Mouse (Mus musculus) liver, embryonic 14.5 days (tissue): ENCODE results near the gene Cckbr. TPM values are rescaled to one million over a fixed set of nuclear protein-coding genes. Genes with fewer than 3 reads are reported as not detected.
"Not testable (repeated sequence)": the region's sequence is repeated elsewhere in the genome, so short reads cannot be mapped to it uniquely, and the experiment has no call there.

ENCODE experiments used
- ATAC-seq: fragments of 200-750 bp; cut with Nextera tagmentation; 2 replicates; pipeline ENCODE4 v1.8.0; 2017; ENCODE audit warnings: moderate number of reproducible peaks, mild to moderate bottlenecking, moderate library complexity; ENCODE audit not compliant: insufficient read depth
- DNase-seq, 3 experiments: peaks; one replicate each; pipeline ENCODE4 v3.0.0-alpha.2; 2012 to 2013; ENCODE audit warnings: low read depth in 3 of 3, low spot score in 3 of 3
- H3K27ac ChIP-seq: fragments of 300-500 bp; sonication (generic); 2 replicates; pipeline ENCODE4 v1.5.1; 2014; ENCODE audit warnings: moderate library complexity, mild to moderate bottlenecking, control low read depth, inconsistent platforms
- H3K27me3 ChIP-seq: fragments of 300-500 bp; sonication (generic); 2 replicates; pipeline ENCODE4 v1.6.1; 2014; ENCODE audit warnings: mild to moderate bottlenecking, low read length, moderate library complexity; ENCODE audit not compliant: control insufficient read depth, insufficient read depth
- H3K36me3 ChIP-seq: fragments of 300-500 bp; sonication (generic); replicated peaks from 2 replicates; pipeline ENCODE4 v1.6.1; 2014; ENCODE audit warnings: low read depth; ENCODE audit not compliant: control insufficient read depth, insufficient read depth
- H3K4me1 ChIP-seq, 2 experiments: fragments of 200-500 bp in 1 of 2; fragments of 300-500 bp in 1 of 2; sonication (generic) in 1 of 2; replicated peaks; 2 replicates each; pipeline ENCODE4 v1.6.1; 2012 to 2014; ENCODE audit warnings: antibody characterized with exemption in 1 of 2, inconsistent platforms in 1 of 2, low read length in 1 of 2; ENCODE audit not compliant: control insufficient read depth in 2 of 2, insufficient read depth in 2 of 2
- H3K4me2 ChIP-seq: fragments of 300-500 bp; sonication (generic); 2 replicates; pipeline ENCODE4 v1.6.1; 2014; ENCODE audit warnings: low read depth, mild to moderate bottlenecking, control low read depth, moderate library complexity
- H3K4me3 ChIP-seq, 2 experiments: fragments of 200-500 bp in 1 of 2; fragments of 300-500 bp in 1 of 2; sonication (generic) in 1 of 2; 2 replicates each; pipeline ENCODE4 v1.5.1; 2012 to 2014; ENCODE audit warnings: low read depth in 2 of 2, low read length in 2 of 2, mild to moderate bottlenecking in 2 of 2, control low read depth in 1 of 2, inconsistent platforms in 1 of 2, moderate library complexity in 1 of 2; ENCODE audit not compliant: insufficient read depth in 1 of 2
- H3K9ac ChIP-seq: fragments of 300-500 bp; sonication (generic); replicated peaks from 2 replicates; pipeline ENCODE4 v1.6.1; 2014; ENCODE audit warnings: mild to moderate bottlenecking, control low read depth, moderate library complexity
- H3K9me3 ChIP-seq: fragments of 300-500 bp; sonication (generic); 2 replicates; pipeline ENCODE4 v1.6.1; 2016; ENCODE audit warnings: low read length, mixed read lengths; ENCODE audit not compliant: control insufficient read depth
- CTCF ChIP-seq: IDR thresholded peaks from 2 replicates; pipeline ENCODE4 v1.5.1; 2016; ENCODE audit warnings: antibody characterized with exemption, low read depth, control low read depth
- EP300 ChIP-seq: IDR thresholded peaks from 2 replicates; pipeline ENCODE4 v1.6.1; 2016; ENCODE audit warnings: antibody characterized with exemption, low read depth
- WGBS: fragments of 180-500 bp; shearing (Covaris S2); extraction: QIAGEN DNeasy Blood & Tissue Kit; methylation state at CpG from one replicate; pipeline ENCODE4 v1.1.7; 2014; ENCODE audit not compliant: insufficient replicate concordance; 5-methylcytosine and 5-hydroxymethylcytosine counted together
- polyA plus RNA-seq, 2 experiments: library from polyadenylated mRNA; depleted of rRNA in 1 of 2; stranded (reverse) in 1 of 2; unstranded in 1 of 2; fragments of >200 nt; fragmentation: Nextera tagmentation in 1 of 2; extraction: Ambion mirVana in 1 of 2; gene quantifications; 2 replicates each; pipeline versions ENCODE4 v1.2.1 to v1.2.3; 2012 to 2014

The Cckbr gene
- polyA plus RNA-seq, 2 experiments: not detected

DNA sequence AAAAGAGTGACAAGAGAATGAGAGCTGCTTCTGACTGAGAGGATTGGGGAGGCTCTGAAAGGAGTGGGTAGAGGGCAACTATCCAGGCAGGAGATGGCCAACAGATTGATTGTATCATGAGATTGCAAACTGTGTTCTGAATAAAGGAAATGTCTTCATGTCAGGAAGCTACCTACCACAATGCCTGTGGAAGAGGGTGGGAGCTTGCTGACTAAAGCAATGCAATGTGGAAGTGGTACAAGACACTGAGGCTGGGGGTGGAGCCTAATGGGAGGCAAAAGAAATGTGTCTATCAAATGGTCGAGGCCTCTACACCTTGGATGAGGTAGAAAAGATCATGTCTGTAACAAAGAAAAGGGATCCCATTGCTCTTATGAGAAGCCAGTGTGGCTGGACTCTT lies 19.2 kb upstream of the Cckbr start:
- Histone ChIP-seq H3K4me1 (no peaks in the 10 kb centered on the region), H3K4me2 (no peak overlapping the region), H3K9me3 (no peaks in the 10 kb centered on the region), H3K4me3 (no peak overlapping the region), H3K9ac (no peak overlapping the region), H3K36me3 (no peaks in the 10 kb centered on the region), H3K27ac (no peak overlapping the region), H3K27me3 (no peaks in the 10 kb centered on the region)
- ATAC-seq (no peak), DNase-seq (no peak)
- TF ChIP-seq EP300 (no peak), CTCF (no peak)
- 47% methylated on average over 1 of the region's 1 CpGs for WGBS

DNA sequence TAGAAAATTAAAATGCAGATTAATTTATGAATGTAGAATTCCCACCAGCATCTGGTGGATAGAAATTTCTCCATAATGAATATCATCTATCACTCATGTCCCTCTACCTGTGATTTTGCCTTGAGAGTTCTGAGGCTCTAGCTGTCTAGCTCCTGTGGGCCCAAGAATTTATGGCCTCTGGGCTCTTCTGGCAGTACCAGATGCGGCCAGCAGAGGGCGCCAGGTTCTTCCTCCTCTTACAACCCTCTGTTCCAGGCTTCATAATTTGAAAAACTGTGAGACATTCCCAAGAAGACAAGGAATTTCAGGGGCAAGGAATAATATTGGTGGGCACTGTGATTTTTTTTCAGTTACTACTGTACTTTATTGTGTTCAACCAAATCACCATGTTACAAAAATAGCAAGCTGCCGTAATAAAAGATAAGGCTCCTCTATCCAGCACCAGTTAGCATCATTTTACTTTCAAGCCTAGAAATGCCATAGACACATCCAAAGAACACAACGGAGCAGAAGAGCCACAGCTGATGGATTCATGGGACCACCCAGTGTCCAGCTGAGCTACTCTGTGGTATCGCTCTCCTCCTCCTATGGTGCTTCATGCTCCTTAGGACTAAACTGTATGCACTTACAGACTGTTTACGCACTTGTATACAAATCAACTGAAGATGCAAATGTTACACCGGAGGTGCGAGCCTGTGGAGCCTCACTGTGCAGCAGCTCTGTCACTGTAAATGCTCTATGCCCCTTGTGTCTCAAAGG lies 13.5 kb upstream of the Cckbr start:
- WGBS: 46% methylated on average over 8 of the region's 8 CpGs
- H3K27me3 ChIP-seq, H3K27ac ChIP-seq, H3K9me3 ChIP-seq, H3K36me3 ChIP-seq, ATAC-seq, H3K4me3 ChIP-seq, H3K4me1 ChIP-seq, H3K9ac ChIP-seq, H3K4me2 ChIP-seq: not testable (repeated sequence)
- peak; percentile 92 for TF ChIP-seq CTCF
- peak; percentile 11 to 26 (median 26) for DNase-seq

DNA sequence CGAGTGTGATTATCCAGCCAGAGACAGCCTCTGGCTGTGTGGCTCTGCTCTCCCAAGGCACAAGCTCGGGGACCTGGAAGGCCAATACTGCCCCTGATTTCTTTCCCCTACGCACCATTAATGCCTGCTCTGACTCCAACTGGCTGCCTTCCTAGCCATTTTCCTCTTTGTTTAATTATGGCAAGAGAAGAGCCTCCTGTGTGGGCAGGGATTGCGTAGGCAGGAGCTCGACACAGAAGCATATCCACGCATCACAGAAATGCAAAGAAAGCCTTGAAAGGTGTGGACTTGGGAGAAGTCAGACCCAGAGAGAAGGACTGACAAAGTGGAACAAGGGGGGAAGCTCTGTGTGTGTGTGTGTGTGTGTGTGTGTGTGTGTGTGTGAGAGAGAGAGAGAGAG lies 11.1 kb upstream of the Cckbr start:
- Histone ChIP-seq H3K4me3 (no peak overlapping the region), H3K4me2 (no peak overlapping the region), H3K9me3 (no peaks in the 10 kb centered on the region), H3K36me3 (no peaks in the 10 kb centered on the region), H3K9ac (no peak overlapping the region), H3K27me3 (no peaks in the 10 kb centered on the region), H3K27ac (no peak overlapping the region), H3K4me1 (no peaks in the 10 kb centered on the region)
- TF ChIP-seq CTCF (no peak), EP300 (no peak)
- WGBS: 41% methylated on average over 6 of the region's 6 CpGs
- no peak for DNase-seq
- no peak for ATAC-seq

DNA sequence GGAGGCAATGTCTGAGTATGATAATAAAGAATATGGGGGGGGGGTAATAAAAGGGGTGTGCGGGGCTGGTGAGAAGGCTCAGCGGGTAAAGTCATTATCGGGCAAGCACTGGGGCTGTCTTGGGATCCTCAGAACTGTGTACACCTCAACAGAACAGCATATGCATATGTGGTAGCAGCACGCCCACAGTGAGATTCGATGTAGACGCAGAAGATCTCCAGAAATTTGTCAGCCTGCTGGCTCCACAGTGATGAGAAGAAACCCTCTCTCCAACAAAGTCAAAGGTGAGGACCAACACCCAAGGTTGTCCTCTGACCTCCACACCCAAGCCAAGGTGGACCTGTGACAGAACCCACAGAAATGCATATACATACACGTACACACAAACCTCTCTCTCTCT lies 9.0 kb upstream of the Cckbr start:
- Histone ChIP-seq H3K4me2 (no peak overlapping the region), H3K9ac (no peak overlapping the region), H3K36me3 (no peaks in the 10 kb centered on the region), H3K27me3 (no peaks in the 10 kb centered on the region), H3K27ac (no peak overlapping the region), H3K4me1 (no peaks in the 10 kb centered on the region), H3K9me3 (no peaks in the 10 kb centered on the region), H3K4me3 (no peak overlapping the region)
- ATAC-seq: no peak
- no peak for TF ChIP-seq EP300
- no peak for TF ChIP-seq CTCF
- DNase-seq: no peak
- 60% methylated on average over 7 of the region's 7 CpGs for WGBS

DNA sequence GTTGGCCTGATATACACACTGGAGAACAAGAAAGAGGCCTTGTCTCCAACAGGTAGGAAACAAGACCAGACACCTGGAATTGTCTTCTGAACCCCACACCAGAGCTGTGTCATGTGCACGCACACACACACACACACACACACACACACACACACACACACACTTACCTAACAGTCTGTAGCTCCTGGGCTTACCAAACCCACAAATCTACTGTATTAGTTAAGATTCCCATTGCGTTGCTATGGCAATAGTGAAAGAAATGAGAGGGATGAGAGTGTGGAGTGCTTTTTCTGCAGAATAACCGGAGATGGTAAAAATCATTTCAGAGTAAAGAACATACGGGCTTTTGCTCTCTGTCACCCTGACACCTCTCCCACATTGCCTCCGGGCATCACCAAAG lies 7.4 kb upstream of the Cckbr start:
- TF ChIP-seq EP300 (no peak), CTCF (no peak)
- ATAC-seq (no peak), DNase-seq (no peak)
- H3K4me2 ChIP-seq: no peak overlapping the region
- no peaks in the 10 kb centered on the region for H3K4me1 ChIP-seq
- WGBS: 67% methylated on average over 5 of the region's 5 CpGs
- H3K9ac ChIP-seq: no peak overlapping the region
- H3K36me3 ChIP-seq: no peaks in the 10 kb centered on the region
- H3K27ac ChIP-seq: no peak overlapping the region
- no peaks in the 10 kb centered on the region for H3K9me3 ChIP-seq
- H3K4me3 ChIP-seq: no peak overlapping the region
- no peaks in the 10 kb centered on the region for H3K27me3 ChIP-seq
